Mouse (Mus musculus) neural tube, postnatal 0 days (tissue): ENCODE results near the gene Fbxw24. TPM values are rescaled to one million over a fixed set of nuclear protein-coding genes. Genes with fewer than 3 reads are reported as not detected.

Source experiments
- polyA plus RNA-seq: library from polyadenylated mRNA; unstranded; fragments of >200 nt; fragmentation: Nextera tagmentation; extraction: Ambion mirVana; gene quantifications from 2 replicates; pipeline ENCODE4 v1.2.1, GENCODE M21; 2015

The Fbxw24 gene
- not detected in 2 replicates for polyA plus RNA-seq

GRCm38 (mm10) chr9:109625957-109626356 lies at the start of gene Fbxw24:
Gene Fbxw24, minus strand, starts transcription at chr9:109626057.

DNA sequence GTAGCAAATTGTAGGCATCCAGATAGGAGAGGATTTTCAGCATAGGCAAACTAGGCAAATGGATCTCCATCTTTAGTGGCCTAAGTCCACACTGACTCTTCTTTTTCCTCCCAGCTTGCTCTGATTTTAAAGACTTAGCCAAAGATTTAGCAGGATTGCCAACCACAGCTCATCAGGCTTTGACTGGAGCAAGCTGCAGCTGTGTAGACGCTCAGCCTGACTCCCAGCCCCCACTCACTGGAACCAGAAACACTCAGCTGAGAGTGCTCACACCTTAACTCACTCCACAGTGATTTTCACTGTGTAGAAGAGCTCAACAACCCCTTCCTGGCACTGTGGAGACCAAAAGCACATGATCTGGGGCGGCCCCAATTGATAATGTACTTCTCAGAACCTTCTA lies 38.7 kb upstream of the Fbxw24 start, which contains the start of gene Fbxw25:
Fbxw25 (minus strand) TSS at position 101 of the 400 bp plus-strand sequence.

GRCm38 (mm10) chr9:109568162-109568561 lies 57.7 kb downstream of the Fbxw24 start, which contains the start of gene Fbxw15:
Gene Fbxw15, minus strand, starts transcription at chr9:109568262.

Other genes with a start within 250 kb of the Fbxw24 start
- not detected in 2 replicates for gene Fbxw22, start 221.8 kb downstream of the Fbxw24 start, polyA plus RNA-seq
- not detected in 2 replicates for gene Fbxw16, start 176.9 kb downstream of the Fbxw24 start, polyA plus RNA-seq
- not detected in 2 replicates for gene Fbxw19, start 130.2 kb downstream of the Fbxw24 start, polyA plus RNA-seq
- gene Fbxw15, start 57.8 kb downstream of the Fbxw24 start, polyA plus RNA-seq = not detected in 2 replicates
- gene Fbxw25, start 38.6 kb upstream of the Fbxw24 start, polyA plus RNA-seq = not detected in 2 replicates
- 0.10 TPM in 1 of 2 replicates, not detected in the other for gene Fbxw18, start 76.6 kb upstream of the Fbxw24 start, polyA plus RNA-seq
- gene Fbxw26, start 120.0 kb upstream of the Fbxw24 start, polyA plus RNA-seq = not detected in 2 replicates
- gene Fbxw27, start 164.6 kb upstream of the Fbxw24 start, polyA plus RNA-seq = not detected in 2 replicates
- gene Spink8, start 186.2 kb upstream of the Fbxw24 start, polyA plus RNA-seq = not detected in 2 replicates
- gene Nme6, start 206.7 kb upstream of the Fbxw24 start, polyA plus RNA-seq = 50.7 and 53.8 TPM in 2 replicates
- gene Camp, start 223.6 kb upstream of the Fbxw24 start, polyA plus RNA-seq = 1.7 and 2.0 TPM in 2 replicates
- 6.8 and 8.4 TPM in 2 replicates for gene Cdc25a, start 249.5 kb upstream of the Fbxw24 start, polyA plus RNA-seq